In genomic region chr12:46040626-46041025, GRCm38 (mm10) we compare ENCODE assay signal across 19 mouse cellular contexts.
DNase-seq lines count a peak whose midpoint lies in the region.
"Had no signal": no experiment of that assay in that cellular context is flagged by ENCODE, and none has a peak within 500 bp of the region (broad histone marks: within the 10 kb centered on the region; RNA-seq: fewer than 3 reads in every experiment).

No protein-coding gene starts in this region.

- intact Hi-C loops in left cerebral cortex, postnatal 14 days (cut with DNase I) = loop anchor here (5.0 kb wide), 1 partner anchor 108 kb away; no protein-coding TSS in a partner anchor

- DNase-seq in layer of hippocampus, adult 18-20 months (ENCODE audit: low spot score in 2 of 2) = peak; percentile 8 to 42
- DNase-seq in layer of hippocampus, adult 9-10 months (ENCODE audit: low spot score) = no peak
- peak; percentile 49 to 53 for DNase-seq in right cerebral cortex, adult 2 months (ENCODE audit: low spot score in 2 of 2)
- no peak for DNase-seq in right cerebral cortex, postnatal 14 days
- DNase-seq in left cerebral cortex, postnatal 14 days (ENCODE audit: low spot score in 2 of 2) = peak; percentile 34 to 38
- DNase-seq in telencephalon, adult 2 months (ENCODE audit: low read depth, low spot score) = peak; percentile 92
- DNase-seq in ovary, postnatal 10 days (ENCODE audit: low spot score) = no peak
- no peak for DNase-seq in cerebellum, adult 18-20 months
- DNase-seq: adrenal gland, postnatal 10 days; cerebellum, adult 8-10 months; cerebellum, postnatal 36 days; kidney, adult 2 months; kidney, postnatal 14 days; liver; lung, postnatal 36 days; midbrain, embryonic 14.5 days; retina, postnatal 1 day; thymus, adult 18-20 months; thymus, postnatal 36 days had no signal

Comparison
In these comparisons a context has a peak if more than half of its experiments do, and no peak if none do; other contexts are left out.
1. DNase-seq: peak in layer of hippocampus, adult 18-20 months (2 of 2), right cerebral cortex, adult 2 months (2 of 2), left cerebral cortex, postnatal 14 days (2 of 2) and telencephalon, adult 2 months (single experiment); none in layer of hippocampus, adult 9-10 months (single experiment), right cerebral cortex, postnatal 14 days (single experiment), ovary, postnatal 10 days (single experiment) and cerebellum, adult 18-20 months (0 of 2).